Mouse (Mus musculus): Measurements from ENCODE around the gene Grk5. TPM values are rescaled to one million over a fixed set of nuclear protein-coding genes. Genes with fewer than 3 reads are reported as not detected.
A peak's percentile ranks its signal among the peaks of the same experiment; 100 is the strongest.
"Not testable (repeated sequence)": the region's sequence is repeated elsewhere in the genome, so short reads cannot be mapped to it uniquely, and the experiment has no call there.

Grk5 gene
- polyA plus RNA-seq (2017; shearing (Covaris generic)) = 1 to 10 TPM; 2.3 to 4.8 (median 2.4) TPM

- peak; percentile 95 for ATAC-seq
Observed at GRCm38 (mm10) chr19:60889714-60890315, at the start of gene Grk5. Gene Grk5, plus strand, starts transcription at chr19:60889749.

- no peak for ATAC-seq
Observed at GRCm38 (mm10) chr19:60843324-60843723, 46.2 kb upstream of the Grk5 start.

GRCm38 (mm10) chr19:60845731-60846130, 43.8 kb upstream of the Grk5 start:
- no peak for ATAC-seq

- ATAC-seq = peak; percentile 100
Observed at GRCm38 (mm10) chr19:60860868-60861700, 28.5 kb upstream of the Grk5 start, which contains the start of gene Sfxn4. Gene Sfxn4, minus strand, starts transcription at chr19:60861479.

DNA sequence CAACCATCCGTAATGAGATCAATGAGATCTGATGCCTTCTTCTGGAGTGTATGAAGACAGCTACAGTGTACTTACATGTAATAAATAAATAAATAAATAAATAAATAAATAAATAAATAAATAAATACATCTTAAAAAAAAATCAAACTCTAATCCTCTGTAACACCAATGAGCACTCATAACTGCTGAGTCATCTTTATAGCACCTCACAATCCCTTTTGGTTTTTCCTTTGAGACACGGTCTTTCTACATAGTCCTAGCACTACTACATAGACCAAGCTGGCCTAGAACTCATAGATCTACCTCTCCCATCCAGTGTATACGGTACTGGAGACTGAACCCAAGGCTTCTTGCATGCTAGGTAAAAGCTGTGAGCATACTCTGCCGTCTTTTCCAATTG, 23.4 kb upstream of the Grk5 start:
- ATAC-seq = not testable (repeated sequence)

- no peak for ATAC-seq
Observed at GRCm38 (mm10) chr19:60870489-60870888, 19.1 kb upstream of the Grk5 start.

DNA sequence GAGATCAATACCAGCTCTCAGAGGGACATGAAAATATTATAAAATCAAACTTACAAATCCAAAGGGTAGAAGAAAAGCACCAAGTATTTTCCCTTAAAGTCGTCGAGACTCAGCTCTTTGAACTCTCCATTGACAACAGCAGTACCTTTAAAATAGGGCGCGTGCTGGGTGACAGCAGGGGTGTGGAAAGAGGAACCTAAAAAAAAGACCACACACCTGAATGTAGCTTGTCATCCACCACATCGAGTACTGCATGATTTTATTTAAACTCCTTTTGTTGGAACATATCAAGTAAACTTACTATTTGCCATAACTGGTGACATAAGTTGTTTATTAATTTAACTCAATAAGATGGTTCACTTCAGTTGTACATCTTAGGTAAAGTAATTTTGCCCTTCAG, 18.2 kb upstream of the Grk5 start:
- no peak for ATAC-seq

- ATAC-seq = no peak
Observed at GRCm38 (mm10) chr19:60872272-60872671, 17.3 kb upstream of the Grk5 start.

DNA sequence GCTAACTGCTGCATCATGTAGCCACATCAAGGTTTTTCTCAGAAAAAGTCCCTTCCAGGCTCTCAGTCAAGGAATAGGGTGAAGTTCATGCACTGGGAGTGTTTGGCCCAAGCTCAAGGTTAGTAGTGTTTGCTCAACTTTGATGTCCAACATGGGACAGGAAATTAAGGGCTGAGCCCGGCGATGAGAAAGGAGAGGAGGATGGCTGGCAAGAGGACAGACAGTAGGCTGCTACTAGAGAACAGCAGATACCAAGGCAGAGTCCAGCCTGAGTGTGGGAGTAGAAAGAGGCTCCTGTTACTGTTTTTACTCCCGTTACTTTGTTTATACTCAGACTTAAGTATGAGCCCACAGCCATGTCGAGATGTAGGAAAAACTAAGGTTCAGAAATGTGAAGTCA, 16.0 kb upstream of the Grk5 start:
- ATAC-seq = no peak

DNA sequence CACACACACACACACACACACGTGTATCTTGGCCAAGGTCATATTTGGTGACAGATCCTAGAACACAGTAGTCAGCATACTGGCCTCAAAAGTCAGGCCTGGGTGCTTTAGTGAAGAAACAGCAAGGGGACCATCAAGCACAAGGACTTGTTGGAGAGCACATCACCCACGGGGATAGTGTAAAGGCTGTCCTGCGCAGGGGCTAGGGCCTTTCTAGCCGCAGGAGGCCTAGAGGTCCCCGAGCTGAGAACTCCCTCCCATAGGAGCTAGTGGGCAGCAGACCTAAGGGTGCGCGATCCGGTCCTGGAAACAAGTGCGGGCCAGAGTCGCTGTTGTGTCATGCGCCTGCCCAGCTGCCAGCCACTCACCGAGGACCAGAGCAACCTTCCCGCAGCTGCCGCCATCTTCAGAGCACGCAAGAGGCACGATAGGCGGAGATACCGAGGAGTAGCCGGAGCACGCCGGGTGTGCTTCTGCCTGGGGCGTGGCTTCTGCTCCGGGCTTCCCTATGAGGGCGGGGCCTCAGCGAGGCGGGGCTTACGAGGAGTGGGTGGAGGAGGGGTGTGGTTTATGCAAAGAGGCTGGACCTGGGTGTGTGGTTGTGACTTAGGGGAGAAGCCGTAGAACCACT, 15.4 kb upstream of the Grk5 start, which contains the start of gene Prdx3:
Gene Prdx3 (minus strand): TSS at position 493 of the 631 bp plus-strand sequence.
- peak; percentile 98 for ATAC-seq

- no peak for ATAC-seq
Observed at GRCm38 (mm10) chr19:60883129-60883528, 6.4 kb upstream of the Grk5 start.

DNA sequence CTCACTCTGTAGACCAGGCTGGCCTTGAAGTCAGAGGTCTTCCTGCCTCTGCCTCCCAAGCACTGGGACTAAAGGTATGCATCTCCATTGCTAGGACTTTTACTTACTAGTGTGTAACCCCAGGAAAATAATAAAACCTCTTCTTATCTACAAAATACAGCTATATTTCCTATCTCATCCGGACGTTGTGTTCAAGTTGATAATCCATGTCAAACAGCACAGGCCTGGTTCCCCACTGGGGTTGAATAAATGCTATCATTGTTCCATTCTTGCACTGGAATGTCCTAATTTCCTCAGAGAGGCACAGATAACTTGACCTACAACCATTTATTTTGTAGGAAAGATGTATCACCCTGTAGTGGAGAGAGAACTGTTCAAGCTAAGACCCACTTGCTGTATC, 1.9 kb upstream of the Grk5 start:
- ATAC-seq = no peak

GRCm38 (mm10) chr19:60889101-60889713, 342 bp upstream of the Grk5 start:
- no peak for ATAC-seq

GRCm38 (mm10) chr19:60890391-60891122, 1.0 kb downstream of the Grk5 start:
- no peak for ATAC-seq

DNA sequence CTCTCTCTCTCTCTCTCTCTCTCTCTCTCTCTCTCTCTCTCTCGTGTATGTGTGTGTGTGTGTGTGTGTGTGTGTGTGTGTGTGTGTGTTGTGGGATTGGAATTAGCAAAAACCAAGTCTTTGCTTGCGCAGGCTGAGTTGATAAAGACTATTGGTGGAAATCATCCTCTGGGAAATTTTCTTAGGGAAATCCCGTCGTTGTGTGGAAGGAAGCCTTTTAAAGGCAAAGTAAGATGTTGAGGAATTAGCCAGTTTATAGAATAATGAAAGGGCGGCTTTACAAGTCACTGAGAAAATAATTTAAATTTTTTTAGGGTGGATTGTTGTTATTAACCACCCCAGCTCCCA, 1.5 kb downstream of the Grk5 start:
- ATAC-seq = no peak

DNA sequence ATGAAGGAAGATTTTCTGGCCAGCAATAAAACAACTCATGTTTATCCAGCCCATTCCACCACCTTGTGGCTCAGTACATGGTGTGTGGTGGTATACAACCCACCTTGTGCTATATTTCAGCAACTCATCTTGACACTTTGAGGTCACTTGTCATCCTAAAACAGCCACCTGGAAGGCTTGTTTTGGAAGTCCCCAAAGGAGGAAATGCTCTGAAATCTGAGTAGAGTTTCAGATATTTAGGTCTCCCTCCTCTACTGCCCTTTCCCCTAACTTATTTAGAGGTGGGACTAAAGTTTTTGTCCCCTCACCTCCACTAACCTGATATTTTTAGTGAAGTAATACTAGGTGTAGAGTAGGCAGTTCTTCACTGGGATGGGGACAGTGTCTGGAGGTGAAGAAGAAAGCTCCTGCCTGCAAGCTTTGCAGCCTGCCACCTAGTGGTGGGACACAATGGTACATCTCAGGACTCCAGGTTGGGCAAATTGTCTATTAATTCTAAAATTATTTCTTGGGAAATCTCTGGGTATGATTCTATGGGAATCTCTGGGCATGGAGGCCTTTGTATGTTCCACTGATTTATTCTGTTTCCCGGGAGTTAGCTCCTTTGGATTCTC, 2.5 kb downstream of the Grk5 start:
- ATAC-seq = peak; percentile 25

GRCm38 (mm10) chr19:60895251-60895880, 5.8 kb downstream of the Grk5 start:
- peak; percentile 68 for ATAC-seq

DNA sequence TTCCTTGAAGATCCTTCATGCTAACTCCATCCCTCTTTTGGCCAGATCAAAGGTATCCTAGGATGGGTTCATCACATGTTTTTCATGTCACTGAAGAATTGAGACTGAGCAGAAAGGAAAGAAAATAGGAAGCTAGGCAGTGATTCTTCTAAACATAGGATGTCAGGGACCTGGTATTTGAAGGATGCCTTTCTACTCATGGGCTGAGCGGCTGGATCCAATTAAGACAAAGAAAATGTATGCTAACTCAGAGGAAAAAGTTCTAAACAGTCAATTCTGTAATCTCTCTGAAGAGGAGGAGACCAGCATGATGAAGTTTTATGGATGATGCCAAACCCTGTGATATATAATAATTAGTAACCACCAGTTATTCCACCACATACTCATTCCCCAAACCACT, 13.6 kb downstream of the Grk5 start:
- no peak for ATAC-seq

DNA sequence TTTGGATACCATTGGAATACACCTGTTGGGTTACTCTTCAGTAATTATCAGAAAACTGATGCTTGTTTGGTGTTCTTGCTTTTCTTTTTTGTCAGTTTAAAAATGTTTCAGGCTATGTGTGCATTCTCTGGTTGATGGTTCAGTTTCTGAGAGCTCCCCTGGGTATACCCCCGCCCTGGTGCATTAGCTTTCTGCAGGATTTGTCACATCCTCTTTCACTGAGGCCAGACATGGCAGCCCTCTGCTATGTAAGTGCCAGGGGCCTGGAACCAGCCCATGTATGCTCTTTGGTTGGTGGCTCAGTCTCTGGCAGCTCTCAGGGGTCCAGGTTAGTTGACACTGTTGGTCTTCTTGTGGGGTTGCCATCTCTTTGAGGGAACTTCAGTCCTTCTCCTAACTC, 14.4 kb downstream of the Grk5 start:
- ATAC-seq = no peak

DNA sequence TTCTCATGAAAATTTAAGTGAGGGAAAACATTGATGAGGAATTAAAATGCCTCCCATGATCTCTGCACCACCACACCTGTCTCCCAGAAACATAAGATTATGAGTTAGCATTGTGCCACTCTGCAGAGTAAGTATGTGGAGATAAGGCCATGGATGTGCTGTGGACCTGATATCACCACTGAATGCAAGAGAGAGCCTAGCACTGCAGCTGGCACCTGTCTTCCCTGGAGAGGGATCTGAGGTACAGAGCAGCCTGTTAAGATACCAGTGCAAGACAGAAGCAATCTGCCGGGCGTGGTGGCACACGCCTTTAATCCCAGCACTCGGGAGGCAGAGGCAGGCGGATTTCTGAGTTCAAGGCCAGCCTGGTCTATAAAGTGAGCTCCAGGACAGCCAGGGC, 15.9 kb downstream of the Grk5 start:
- ATAC-seq = no peak

GRCm38 (mm10) chr19:60910304-60910703, 20.8 kb downstream of the Grk5 start:
- no peak for ATAC-seq

DNA sequence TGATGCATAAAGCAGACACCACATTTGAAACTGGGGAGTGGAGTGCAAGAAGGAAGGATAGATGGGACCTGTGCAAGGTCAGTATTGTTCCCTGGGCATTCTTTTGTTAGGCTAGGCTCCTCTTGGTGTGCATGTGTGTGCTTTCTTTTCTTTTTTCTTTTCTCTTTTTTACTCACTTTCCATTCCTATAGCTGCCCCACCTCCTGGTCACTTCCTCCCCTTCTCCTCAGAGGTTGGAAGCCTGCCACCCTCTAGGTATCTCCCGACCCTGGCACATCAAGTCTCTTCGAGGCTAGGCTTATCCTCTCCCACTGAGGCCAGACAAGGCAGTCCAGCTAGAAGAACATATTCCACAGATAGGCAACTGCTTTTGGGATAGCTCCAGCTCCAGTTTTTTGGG, 22.1 kb downstream of the Grk5 start:
- ATAC-seq = no peak

Data from inflammation-experienced regulatory T-cells, adult 6 months (primary cell).